Mouse (Mus musculus): Measurements from ENCODE around the gene Spata31d1b.
"Not testable (repeated sequence)": the region's sequence is repeated elsewhere in the genome, so short reads cannot be mapped to it uniquely, and the experiment has no call there.

Spata31d1b gene

DNA sequence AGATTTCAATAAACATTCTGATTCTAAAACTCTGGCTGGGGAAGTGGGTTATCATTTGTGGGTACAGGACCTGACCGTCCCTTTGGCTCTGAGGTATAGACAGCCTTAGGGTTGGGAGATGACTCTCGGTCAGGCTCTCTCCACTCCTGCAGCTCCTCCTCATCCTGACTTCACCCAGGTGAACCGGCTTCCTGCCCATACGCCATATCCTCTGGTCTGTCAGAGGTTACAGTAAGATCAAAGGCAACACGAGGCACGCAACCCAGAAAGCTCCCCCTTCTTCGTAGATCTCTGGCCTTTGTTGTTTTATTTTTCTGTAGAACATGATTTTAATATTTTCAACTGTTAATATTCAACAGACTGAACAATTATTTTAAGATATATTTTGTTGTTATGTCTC is 16.3 kb upstream of the Spata31d1b start:
- DNase-seq, result no peak

DNA sequence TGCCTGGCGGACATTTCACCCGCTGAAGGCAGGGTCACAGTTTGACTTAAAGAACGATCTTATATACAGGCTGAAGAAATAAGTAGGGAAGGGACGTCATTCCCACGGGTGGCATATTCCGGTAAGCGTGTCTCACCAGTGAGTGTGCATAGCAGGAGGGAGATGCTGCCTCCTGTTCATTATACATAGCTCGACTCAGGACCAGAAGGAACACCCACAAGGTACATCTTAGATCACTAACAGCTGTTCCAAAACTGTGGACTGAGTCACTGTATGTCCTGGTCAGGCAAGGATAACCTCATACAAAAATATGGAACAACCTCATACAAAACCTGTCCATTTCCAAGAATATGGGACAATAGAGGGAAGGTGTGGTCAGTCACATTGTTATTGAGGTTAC is 13.0 kb upstream of the Spata31d1b start:
- DNase-seq, result peak; percentile 48

DNA sequence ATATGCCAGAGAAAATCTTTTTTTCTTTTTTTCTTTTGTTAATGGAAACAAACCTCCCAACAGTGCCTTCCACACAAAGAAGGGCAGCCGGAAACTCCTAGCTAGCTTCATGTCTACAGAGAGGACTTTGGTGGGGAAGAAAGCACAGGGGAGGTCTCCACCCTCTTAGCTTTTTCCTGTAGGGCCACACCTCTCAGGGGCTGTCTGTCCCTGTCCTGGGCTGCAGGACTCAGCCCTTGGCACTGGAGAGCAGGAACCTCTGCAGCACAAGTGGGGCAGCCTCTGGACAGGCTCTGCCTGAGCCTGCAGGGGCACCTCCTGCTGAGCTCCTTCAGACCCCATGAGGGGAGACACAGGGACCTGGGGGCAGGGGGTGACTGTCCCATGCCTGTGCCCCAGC is 11.9 kb upstream of the Spata31d1b start:
- DNase-seq, result not testable (repeated sequence)

DNA sequence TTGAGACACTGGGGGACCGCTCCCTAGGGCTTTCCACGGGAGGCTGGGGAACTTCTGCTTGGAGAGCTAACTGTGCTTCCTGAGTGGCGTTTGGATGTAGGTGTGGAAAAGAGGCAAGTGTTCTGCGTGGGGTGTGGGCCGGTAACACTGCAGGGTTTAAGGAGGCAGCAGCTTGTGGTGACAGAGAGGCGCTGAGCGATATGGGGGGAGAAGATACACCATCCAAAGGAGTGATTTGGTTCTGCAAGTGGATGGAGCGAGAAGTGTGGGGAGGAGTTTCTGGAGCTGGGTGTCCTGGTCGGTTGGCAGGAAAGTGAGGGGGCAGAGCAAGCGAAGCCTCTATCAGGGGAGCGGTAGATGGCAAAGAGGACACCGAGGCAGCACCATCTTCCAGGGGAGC is 8.6 kb upstream of the Spata31d1b start:
- peak; percentile 79 for DNase-seq

DNA sequence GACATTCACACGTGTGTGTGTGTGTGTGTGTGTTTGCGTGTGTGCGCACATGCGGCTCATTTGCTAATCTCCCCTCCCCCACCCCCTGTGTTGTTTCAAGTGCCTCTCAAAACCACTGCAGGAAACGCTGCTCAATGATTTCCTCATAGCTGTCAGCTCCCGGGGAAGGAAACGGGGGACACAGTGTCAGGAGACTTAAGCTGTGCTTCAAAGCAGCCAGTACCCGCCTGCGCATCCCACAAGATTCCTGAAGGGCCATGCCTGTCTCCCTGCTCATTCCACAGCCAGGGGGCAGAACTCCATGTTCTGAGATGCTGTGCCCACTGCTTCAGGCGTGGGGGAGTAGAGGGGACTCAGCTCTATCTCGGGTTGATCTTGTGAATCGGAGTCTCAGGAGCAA is 7.5 kb upstream of the Spata31d1b start:
- DNase-seq, result peak; percentile 60

DNA sequence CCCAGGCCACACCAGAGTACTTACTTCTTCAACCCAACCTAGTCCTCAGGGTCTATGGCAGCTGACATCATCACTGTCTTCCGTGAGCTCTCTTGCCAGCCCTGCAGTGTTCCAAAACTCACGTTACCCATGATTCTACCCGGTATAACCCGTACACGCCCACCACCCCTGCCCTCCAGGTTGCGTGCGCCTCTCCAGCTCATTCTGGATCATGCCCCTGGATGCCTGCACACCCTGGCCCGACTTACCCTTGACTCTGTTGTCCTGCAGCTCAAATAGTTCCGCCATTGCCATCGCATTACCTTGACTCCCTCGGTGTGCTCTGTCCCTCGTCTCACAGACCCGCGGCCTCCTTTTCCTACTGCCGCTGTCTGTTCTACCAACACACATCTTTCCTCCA is 1.9 kb upstream of the Spata31d1b start, which contains the start of gene Spata31d1a:
Gene Spata31d1a (minus strand): TSS at position 101 of the 400 bp plus-strand sequence.
- DNase-seq, result no peak

- DNase-seq, result no peak
These were observed 1.6 kb downstream of the Spata31d1b start for GRCm38 (mm10) chr13:59713710-59714109.

- not testable (repeated sequence) for DNase-seq
These were observed 6.9 kb downstream of the Spata31d1b start for GRCm38 (mm10) chr13:59718857-59719440.

DNA sequence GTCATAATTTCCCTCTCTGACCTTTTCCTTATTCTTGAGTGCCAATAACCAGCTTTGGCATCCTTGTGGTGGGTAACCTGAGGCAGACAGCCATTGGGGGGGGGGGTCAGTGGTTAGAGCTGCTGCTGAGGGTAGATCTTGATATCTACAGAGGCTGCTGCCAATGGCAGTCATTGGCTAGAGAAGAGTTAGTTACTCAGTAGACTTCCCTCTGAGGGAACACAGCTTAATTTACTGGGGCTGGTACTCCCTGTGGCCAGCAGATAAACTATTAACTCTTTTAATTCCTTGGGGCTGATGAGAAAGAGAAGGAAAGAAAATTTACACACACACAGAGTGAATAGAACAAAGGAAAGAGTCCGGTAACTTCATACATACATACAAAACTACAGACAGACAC is 7.4 kb downstream of the Spata31d1b start:
- DNase-seq, result no peak

DNA sequence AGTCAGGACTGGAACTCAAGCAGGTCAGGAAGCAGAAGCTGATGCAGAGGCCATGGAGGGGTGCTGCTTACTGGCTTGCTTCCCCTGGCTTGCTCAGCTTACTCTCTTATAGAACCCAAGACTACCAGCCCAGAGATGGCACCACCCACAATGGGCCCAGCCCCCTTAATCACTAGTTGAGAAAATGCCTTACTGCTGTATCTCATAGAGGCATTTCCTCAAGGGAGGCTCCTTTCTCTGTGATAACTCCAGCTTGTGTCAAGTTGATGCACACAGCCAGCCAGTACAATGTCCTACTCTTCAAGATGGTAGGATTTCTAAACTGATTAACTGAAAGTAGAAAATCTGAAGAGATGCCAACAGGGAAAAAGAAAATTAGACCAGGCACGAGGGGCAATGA is 10.0 kb downstream of the Spata31d1b start:
- not testable (repeated sequence) for DNase-seq

DNA sequence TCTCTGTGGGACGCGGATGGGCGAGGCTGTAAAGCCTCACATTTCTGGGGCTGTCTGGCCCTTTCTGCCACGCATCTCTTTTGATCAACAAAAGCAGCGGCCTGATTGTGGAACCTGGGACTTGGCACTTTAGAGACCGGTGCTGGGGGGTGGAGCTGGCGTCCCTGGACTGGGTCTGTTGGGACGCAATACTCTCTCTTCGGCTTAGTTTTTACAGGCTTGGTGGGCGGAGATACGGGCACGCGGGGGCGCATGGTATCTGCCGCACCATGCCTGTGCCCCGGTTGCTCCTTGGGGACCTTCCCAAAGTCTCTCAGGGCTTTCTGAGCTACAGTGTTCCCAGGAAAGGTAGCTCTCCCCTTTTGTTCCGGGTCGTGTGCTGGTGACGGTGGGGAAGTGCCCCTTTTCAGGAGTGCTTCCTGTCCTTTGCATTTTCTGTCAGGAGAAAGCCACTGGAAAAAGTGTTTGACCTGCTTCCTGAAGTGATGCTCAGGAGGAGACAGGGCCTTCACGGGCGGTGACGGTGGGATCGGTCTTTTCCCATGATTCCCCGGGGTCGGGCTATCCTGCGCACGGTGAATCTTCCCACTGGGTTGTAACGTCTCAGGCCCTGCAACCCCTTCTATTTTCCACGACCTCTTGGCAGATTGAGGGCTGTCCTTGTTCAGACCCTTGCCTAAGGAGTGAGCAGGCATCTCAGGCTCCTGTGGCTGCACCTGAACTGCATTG is 14.2 kb downstream of the Spata31d1b start:
- DNase-seq, result no peak

DNA sequence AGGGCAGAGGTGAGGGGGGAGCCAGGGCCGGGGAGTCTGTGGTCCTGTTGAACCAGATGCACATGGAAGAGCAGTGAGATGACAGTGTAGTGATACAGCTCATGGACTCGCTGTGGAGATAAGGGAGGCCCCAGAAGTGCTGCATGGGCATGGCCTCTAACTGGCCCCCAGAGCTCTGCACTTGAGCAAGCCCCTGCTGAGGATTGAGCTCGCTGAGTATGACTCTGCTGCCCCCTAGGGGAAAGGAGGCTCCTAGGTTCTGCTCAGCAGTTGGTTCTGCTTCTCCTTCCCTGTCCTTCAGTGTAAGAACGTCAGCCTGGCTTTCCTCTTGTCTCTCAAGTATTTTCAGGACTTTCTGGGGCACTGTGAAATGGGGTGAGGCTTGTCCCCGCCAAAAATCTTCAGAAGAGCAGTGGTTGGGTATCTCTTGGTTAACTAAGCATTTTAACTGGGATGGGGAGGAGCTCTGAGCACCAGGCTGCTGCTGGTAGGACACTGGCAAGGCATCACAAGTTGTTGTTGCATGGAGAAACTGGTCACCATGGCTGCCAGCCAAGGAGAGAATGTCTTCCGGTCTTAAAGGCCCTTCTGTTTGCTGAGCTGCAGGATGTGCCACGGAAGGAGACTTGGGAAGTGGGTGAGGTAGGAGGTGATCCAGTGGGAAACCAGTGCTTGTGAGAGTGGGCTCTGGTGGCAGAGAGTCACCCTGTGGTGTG is 16.5 kb downstream of the Spata31d1b start:
- peak; percentile 84 for DNase-seq

DNA sequence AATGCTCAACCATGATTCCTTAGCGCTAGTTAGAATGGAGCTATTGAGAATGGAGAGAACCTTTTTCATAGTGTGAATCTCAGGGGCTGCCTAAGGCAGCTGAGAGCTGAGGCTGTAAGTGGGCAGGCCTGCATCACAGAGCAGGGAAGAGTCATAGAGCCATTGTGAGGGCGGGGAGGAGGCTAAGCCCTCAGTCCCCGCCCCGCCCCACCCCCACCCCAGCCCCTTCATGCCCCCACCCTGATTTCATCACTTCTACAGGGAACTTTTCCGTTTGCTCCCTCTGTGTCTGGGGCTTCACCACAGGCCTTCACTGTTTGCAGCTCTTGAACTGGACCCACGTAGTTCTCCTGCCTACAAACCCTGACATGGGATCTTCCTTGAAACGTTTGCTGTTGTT is 19.6 kb downstream of the Spata31d1b start, which contains the start of gene Spata31d1d:
Gene Spata31d1d (minus strand): TSS at position 101 of the 400 bp plus-strand sequence.
- no peak for DNase-seq

GRCm38 (mm10) chr13:59733936-59734335 is 21.9 kb downstream of the Spata31d1b start:
- DNase-seq, result no peak

DNA sequence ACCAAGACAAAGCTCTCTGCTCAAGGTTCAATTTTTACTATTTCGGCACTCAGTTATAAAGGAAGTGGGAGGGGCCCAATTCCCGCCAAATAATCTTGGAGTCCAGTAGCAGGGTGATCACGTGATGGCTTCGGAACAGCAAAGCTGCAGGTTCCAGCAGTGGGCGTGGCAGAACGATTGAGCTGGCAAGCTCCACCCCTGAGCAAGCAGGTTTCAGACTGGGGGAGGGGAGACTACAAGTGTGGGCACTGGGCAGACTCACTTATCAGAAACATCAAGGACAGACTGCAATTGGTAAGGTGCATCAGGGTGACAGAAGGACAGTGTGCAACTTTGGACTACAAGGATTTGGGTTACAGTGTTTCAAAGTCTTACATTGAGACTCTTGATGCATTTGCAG is 22.3 kb downstream of the Spata31d1b start:
- not testable (repeated sequence) for DNase-seq

- DNase-seq, result no peak
These were observed 23.1 kb downstream of the Spata31d1b start for GRCm38 (mm10) chr13:59735190-59735589.

- DNase-seq, result no peak
These were observed 26.4 kb downstream of the Spata31d1b start for GRCm38 (mm10) chr13:59738455-59738854.

DNA sequence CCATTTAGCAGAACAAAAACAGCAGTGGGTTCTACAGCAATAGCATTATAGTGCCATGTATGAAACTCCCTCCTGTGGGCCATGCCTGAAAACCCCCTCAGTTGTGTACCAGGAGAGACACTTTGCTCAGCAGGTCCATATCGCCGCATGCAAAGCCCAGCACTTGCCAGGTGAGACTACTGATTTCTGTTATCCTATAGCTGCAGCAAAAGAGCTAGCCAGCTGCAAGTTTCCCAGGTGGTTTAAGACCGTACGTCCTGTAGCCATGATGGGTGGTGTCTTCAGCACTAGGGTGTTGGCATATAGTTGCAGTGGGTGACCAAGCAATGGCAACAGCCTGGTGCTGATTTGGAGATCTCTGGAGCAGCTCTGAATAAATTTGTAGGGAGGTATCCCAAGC is 27.3 kb downstream of the Spata31d1b start:
- no peak for DNase-seq

DNA sequence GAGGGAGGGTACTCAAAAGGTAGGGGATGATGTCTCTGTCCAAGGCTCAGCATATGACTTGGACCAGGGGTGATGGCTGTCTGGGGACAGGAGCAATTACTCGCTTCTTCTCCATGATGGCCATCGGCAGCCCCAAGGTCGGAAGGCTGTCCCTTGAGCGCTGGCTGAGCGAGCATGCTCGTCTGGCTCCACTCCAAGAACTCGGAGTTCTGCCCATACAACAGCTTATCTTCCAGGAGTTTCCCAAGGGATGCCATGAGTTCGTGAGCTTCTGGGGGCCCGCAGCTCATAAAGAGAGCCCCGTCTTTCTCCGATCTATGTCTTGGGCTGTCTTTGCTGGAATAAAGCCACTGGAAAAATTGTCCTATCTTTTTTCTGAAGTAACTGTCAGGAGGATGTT is 29.0 kb downstream of the Spata31d1b start:
- DNase-seq, result no peak

- no peak for DNase-seq
These were observed 29.6 kb downstream of the Spata31d1b start for GRCm38 (mm10) chr13:59741697-59742096.

DNA sequence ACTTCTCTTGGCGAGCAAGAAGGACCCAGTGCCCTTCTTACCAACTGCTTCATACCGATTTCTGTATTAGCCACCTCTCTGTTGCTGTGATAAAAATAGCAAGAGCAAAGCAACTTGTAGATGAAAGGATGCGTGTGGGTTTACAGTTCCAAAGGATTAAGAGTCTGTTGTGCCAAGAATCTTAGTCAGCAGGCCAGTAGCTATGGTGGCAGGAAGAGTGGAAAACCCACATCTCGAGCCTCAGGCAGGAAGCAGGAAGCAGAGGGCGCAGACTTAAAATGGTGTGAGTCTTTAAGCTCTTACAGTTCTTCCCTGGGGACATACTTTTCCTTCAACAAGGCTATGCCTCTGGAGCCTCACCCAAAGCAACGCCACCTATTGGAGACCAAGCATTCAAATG is 33.4 kb downstream of the Spata31d1b start:
- peak; percentile 45 for DNase-seq

DNA sequence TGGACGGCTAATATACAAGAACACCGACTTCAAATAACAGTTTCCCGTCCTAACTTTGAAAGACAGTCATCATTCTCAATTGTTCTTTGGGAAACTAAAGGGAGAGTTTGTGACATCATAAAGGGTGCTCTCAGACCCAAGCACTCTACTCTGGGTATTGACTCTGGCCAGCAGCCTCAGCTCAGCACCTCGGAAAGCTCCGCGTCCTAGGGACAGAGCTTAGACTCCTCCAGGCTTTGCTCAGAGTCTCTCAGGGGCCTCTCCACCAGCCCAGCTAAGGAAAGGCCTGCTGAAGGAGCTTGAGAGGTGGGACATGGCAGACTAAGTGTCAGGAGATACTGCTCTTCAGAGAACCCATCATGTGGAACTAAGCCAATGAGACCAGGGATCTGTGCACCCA is 34.1 kb downstream of the Spata31d1b start:
- no peak for DNase-seq

- peak; percentile 83 for DNase-seq
These were observed 34.6 kb downstream of the Spata31d1b start, which contains the start of gene 1700014D04Rik for GRCm38 (mm10) chr13:59746711-59747110. Gene 1700014D04Rik, minus strand, starts transcription at chr13:59746752.

- no peak for DNase-seq
These were observed 38.2 kb downstream of the Spata31d1b start for GRCm38 (mm10) chr13:59750310-59750709.
